Mouse (Mus musculus) left cerebral cortex, adult 18-20 months (tissue): ENCODE results near the gene Mettl24. TPM values are rescaled to one million over a fixed set of nuclear protein-coding genes. Genes with fewer than 3 reads are reported as not detected.

ENCODE experiments used
- DNase-seq, 2 experiments: peaks; one replicate each; pipeline ENCODE4 v3.0.0; 2021 to 2022; ENCODE audit warnings: low spot score in 2 of 2, mixed read lengths in 1 of 2
- total RNA-seq, 2 experiments: library from RNA; stranded (reverse); gene quantifications; 2 replicates each; pipeline ENCODE4 v1.2.3; 2021

The Mettl24 gene
- total RNA-seq, 2 experiments from 2014 or later: 2.3 to 3.0 TPM

GRCm38 (mm10) chr10:40683868-40684253, 779 bp downstream of the Mettl24 start:
- no peak for DNase-seq

GRCm38 (mm10) chr10:40684326-40684725, 1.2 kb downstream of the Mettl24 start:
- DNase-seq: peak; percentile 55 to 70

GRCm38 (mm10) chr10:40685641-40686040, 2.6 kb downstream of the Mettl24 start:
- no peak for DNase-seq

- no peak for DNase-seq
Measured at GRCm38 (mm10) chr10:40686976-40687375, 3.9 kb downstream of the Mettl24 start.

GRCm38 (mm10) chr10:40687407-40687806, 4.3 kb downstream of the Mettl24 start:
- no peak for DNase-seq

- peak; percentile 72 to 82 for DNase-seq
Measured at GRCm38 (mm10) chr10:40688266-40688665, 5.2 kb downstream of the Mettl24 start.

GRCm38 (mm10) chr10:40688873-40689272, 5.8 kb downstream of the Mettl24 start:
- peak in 1 of 2 experiments; percentile 1 for DNase-seq

GRCm38 (mm10) chr10:40698652-40699051, 15.6 kb downstream of the Mettl24 start:
- peak in 1 of 2 experiments; percentile 0 for DNase-seq

- DNase-seq: no peak
Measured at GRCm38 (mm10) chr10:40711127-40711526, 28.0 kb downstream of the Mettl24 start.

GRCm38 (mm10) chr10:40713018-40713608, 30.0 kb downstream of the Mettl24 start:
- no peak for DNase-seq

GRCm38 (mm10) chr10:40713829-40714228, 30.7 kb downstream of the Mettl24 start:
- no peak for DNase-seq

GRCm38 (mm10) chr10:40715151-40715550, 32.1 kb downstream of the Mettl24 start:
- DNase-seq: no peak

GRCm38 (mm10) chr10:40716296-40716695, 33.2 kb downstream of the Mettl24 start:
- no peak for DNase-seq

- DNase-seq: no peak
Measured at GRCm38 (mm10) chr10:40716713-40717112, 33.6 kb downstream of the Mettl24 start.

GRCm38 (mm10) chr10:40718362-40718761, 35.3 kb downstream of the Mettl24 start:
- no peak for DNase-seq

GRCm38 (mm10) chr10:40719062-40719461, 36.0 kb downstream of the Mettl24 start:
- DNase-seq: peak; percentile 39 to 63

- no peak for DNase-seq
Measured at GRCm38 (mm10) chr10:40720883-40721282, 37.8 kb downstream of the Mettl24 start.

- no peak for DNase-seq
Measured at GRCm38 (mm10) chr10:40724342-40724741, 41.3 kb downstream of the Mettl24 start.

- no peak for DNase-seq
Measured at GRCm38 (mm10) chr10:40725066-40725465, 42.0 kb downstream of the Mettl24 start.

- no peak for DNase-seq
Measured at GRCm38 (mm10) chr10:40725471-40725870, 42.4 kb downstream of the Mettl24 start.

- no peak for DNase-seq
Measured at GRCm38 (mm10) chr10:40726288-40726902, 43.3 kb downstream of the Mettl24 start.

GRCm38 (mm10) chr10:40726989-40727388, 43.9 kb downstream of the Mettl24 start:
- no peak for DNase-seq

GRCm38 (mm10) chr10:40730200-40730599, 47.1 kb downstream of the Mettl24 start:
- no peak for DNase-seq
